In genomic region chr11:109126482-109126881, GRCm38 (mm10) we compare ENCODE assay signal across 12 mouse cellular contexts. TPM values are rescaled to one million over a fixed set of nuclear protein-coding genes. Genes with fewer than 3 reads are reported as not detected.
DNase-seq lines count a peak whose midpoint lies in the region; ATAC-seq and TF ChIP-seq lines count a peak whose summit lies in the region.
"Had no signal": no experiment of that assay in that cellular context is flagged by ENCODE, and none has a peak within 500 bp of the region (broad histone marks: within the 10 kb centered on the region; RNA-seq: fewer than 3 reads in every experiment).

No protein-coding gene starts in this region.

- no peaks in the 10 kb centered on the region for H3K27me3 ChIP-seq in stomach, embryonic 16.5 days (ENCODE audit: control insufficient read depth, insufficient read depth, low read length)
- no peaks in the 10 kb centered on the region for H3K27me3 ChIP-seq in thymus, adult 2 months (ENCODE audit: control insufficient read depth, insufficient read depth, low read length)

- H3K36me3 ChIP-seq in stomach, embryonic 16.5 days (ENCODE audit: control insufficient read depth, insufficient read depth, low read length), result no peaks in the 10 kb centered on the region
- H3K36me3 ChIP-seq in thymus, adult 2 months (ENCODE audit: control insufficient read depth, insufficient read depth, low read length), result no peaks in the 10 kb centered on the region
- H3K36me3 ChIP-seq: heart, embryonic 13.5 days had no signal

- no peak overlapping the region for H3K27ac ChIP-seq in stomach, embryonic 16.5 days (ENCODE audit: low read length)
- no peak overlapping the region for H3K27ac ChIP-seq in thymus, adult 2 months (ENCODE audit: control insufficient read depth, insufficient read depth, low read length)
- H3K27ac ChIP-seq: heart, embryonic 13.5 days had no signal

- H3K9me3 ChIP-seq in stomach, embryonic 16.5 days (replicated peaks; ENCODE audit: control insufficient read depth, low read length), result no peaks in the 10 kb centered on the region
- H3K9me3 ChIP-seq: heart, embryonic 13.5 days had no signal

- H3K4me3 ChIP-seq in lung, adult 2 months (replicated peaks; ENCODE audit: extremely low read depth, low read depth, low read length), result no peak overlapping the region
- H3K4me3 ChIP-seq in stomach, embryonic 16.5 days (replicated peaks; ENCODE audit: low read length), result no peak overlapping the region
- H3K4me3 ChIP-seq in thymus, adult 2 months (ENCODE audit: control insufficient read depth, insufficient read depth, low read length), result no peak overlapping the region
- H3K4me3 ChIP-seq: heart, embryonic 13.5 days had no signal

- intact Hi-C loops in heart, postnatal 25 days (cut with DNase I), result no loop called here

- no peak for TF ChIP-seq POLR2A in lung, adult 2 months (IDR thresholded peaks at IDR 0.05; ENCODE audit: borderline replicate concordance, extremely low read depth, low read depth, low read length)
- no peak for TF ChIP-seq POLR2A in thymus, adult 2 months (IDR thresholded peaks at IDR 0.05; ENCODE audit: control insufficient read depth, extremely low read depth, insufficient read depth, low read length, poor library complexity)

- no peak overlapping the region for H3K4me2 ChIP-seq in stomach, embryonic 16.5 days (ENCODE audit: low read depth, low read length)
- H3K4me2 ChIP-seq: heart, embryonic 13.5 days had no signal

- no peak for TF ChIP-seq CTCF in lung, adult 2 months (IDR thresholded peaks at IDR 0.05; ENCODE audit: insufficient read depth, low read length)
- TF ChIP-seq CTCF in thymus, adult 2 months (IDR thresholded peaks at IDR 0.05; ENCODE audit: borderline replicate concordance, control insufficient read depth, extremely low read depth, insufficient read depth, low read length, poor library complexity), result no peak

- DNase-seq in lung, adult 18-20 months, result peak; percentile 12 to 48
- no peak for DNase-seq in lung, adult 2 months
- peak; percentile 69 for DNase-seq in fibroblast of lung, adult 2 months (ENCODE audit: low read depth)
- DNase-seq in heart, postnatal 25 days (ENCODE audit: low spot score), result peak; percentile 20
- no peak for DNase-seq in thymus, adult 2 months
- DNase-seq: midbrain, embryonic 14.5 days had no signal

- peaks cover 3% of the 10 kb centered on the region; the same call in 1 of the 2 replicates for H3K4me1 ChIP-seq in lung, adult 2 months (ENCODE audit: control insufficient read depth, insufficient read depth, low read length)
- H3K4me1 ChIP-seq in stomach, embryonic 16.5 days (ENCODE audit: control insufficient read depth, insufficient read depth, low read length), result no peaks in the 10 kb centered on the region
- H3K4me1 ChIP-seq in thymus, adult 2 months (replicated peaks; ENCODE audit: control insufficient read depth, insufficient read depth, low read length), result no peaks in the 10 kb centered on the region
- H3K4me1 ChIP-seq: heart, embryonic 13.5 days had no signal

- H3K9ac ChIP-seq in stomach, embryonic 16.5 days (ENCODE audit: low read length), result no peak overlapping the region
- H3K9ac ChIP-seq: heart, embryonic 13.5 days had no signal

- peak; percentile 44; the same call in 1 of the 2 replicates for ATAC-seq in stomach, embryonic 16.5 days (ENCODE audit: insufficient read depth, low FRiP score)
- no peak for ATAC-seq in erythroid progenitor cell, adult 5-6 weeks (replicated peaks; ENCODE audit: low FRiP score, poor library complexity, severe bottlenecking)

- WGBS in lung, adult 2 months, result 29% methylated on average over 7 of the region's 7 CpGs
- 67% methylated on average over 7 of the region's 7 CpGs for WGBS in stomach, embryonic 16.5 days
- whole genome bisulfite sequencing in thymus, adult 2 months, result 74% methylated on average over 7 of the region's 7 CpGs

RNA-seq across cellular contexts. Expression of gene E030025P04Rik, which starts 17.7 kb away (rescaled TPM):
- polyA plus RNA-seq in lung, adult 2 months (2012; rRNA removed), result 0.11 and 0.25 TPM in 2 replicates
- total RNA-seq in heart, postnatal 25 days (2021), result not detected
- not detected in 2 replicates for polyA plus RNA-seq in stomach, embryonic 16.5 days (2015; fragmentation: Nextera tagmentation; extraction: Ambion mirVana)
- total RNA-seq in erythroid progenitor cell, adult 5-6 weeks (2015; ENCODE audit: low replicate concordance), result not detected in 2 replicates
- not detected in 2 replicates for total RNA-seq in erythroid progenitor cell, adult 5-6 weeks (2017; ENCODE audit: low replicate concordance)
- not detected in 2 replicates for polyA plus RNA-seq in thymus, adult 2 months (2012; rRNA removed)
- total RNA-seq: ES-E14; liver, adult 2 months had no signal
- polyA plus RNA-seq: heart, embryonic 13.5 days; kidney, embryonic 14.5 days; liver, adult 2 months; midbrain, embryonic 14.5 days had no signal

Comparison
In these comparisons a context has a peak if more than half of its experiments do, and no peak if none do; other contexts are left out.
1. DNase-seq: peak in lung, adult 18-20 months (2 of 2), fibroblast of lung, adult 2 months (single experiment) and heart, postnatal 25 days (single experiment); none in lung, adult 2 months (single experiment) and thymus, adult 2 months (single experiment).